Mouse (Mus musculus): ENCODE measurements at regions not wholly inside any gene's neighbourhood (a gene's known extent, or its start where the extent isn't known, plus 50 kb on each side); places are given as distances from the start of the nearest gene placed in this dataset.

DNA sequence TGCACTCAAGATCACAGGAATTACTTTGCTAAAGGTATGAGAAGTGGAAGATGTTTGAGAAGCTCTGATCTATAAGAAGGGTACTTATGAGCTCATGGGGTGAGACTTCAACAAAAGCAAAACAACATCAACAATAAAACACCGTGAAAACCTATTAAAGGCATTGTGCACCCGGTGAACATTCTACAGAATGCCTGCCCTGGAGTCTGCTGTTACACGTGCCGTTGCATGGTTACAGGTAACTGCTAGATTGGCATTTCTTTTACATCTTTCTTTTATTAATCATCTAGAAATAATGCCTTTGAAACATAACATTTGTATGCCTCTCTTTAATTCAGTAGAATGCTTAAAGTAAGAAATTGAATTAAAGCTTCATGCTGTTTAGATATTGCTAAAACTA, 661.0 kb downstream of the Pcdh18 start:
- DNase-seq (ENCODE audit: low read depth, low spot score): no peak

DNA sequence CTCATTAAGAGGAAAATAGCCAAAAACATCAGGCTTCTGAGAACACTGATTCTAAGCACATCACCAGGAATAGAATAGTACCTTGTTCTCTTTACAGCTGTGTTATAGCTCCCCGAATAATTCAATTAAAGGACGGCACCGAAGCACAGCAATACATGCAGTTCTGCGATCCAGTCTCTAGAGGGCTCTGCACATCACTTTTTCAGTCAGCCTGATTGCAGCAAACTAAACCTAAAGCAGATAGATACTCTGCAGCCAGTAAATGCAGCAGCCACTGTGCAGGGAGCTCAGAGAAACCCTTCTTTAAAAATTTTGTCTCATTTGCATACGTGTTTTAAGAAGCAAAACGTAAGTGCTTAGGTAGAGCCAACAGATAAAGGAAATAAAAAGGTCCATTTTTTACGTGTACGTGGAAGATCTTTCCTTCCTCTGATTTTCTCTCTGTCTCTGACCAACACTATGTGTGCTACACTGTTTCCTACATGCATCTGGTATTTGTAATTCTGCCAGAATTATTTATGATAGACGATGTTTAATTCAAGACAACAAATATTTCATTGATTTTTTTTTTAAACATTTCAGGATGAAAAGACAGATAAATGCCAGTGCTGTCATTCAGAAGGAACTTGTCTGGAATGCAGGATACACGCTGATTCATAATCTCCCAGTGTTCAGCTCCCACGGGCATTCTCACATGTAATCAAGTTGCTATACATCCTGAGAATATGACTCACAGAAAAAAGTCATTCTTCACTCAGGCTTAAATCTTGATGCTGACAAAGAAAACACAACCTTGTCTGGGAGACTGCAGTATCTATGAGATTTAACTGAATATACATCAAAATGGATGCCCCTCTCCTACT, 663.1 kb downstream of the Pcdh18 start:
- DNase-seq (ENCODE audit: low read depth, low spot score): peak; percentile 53

DNA sequence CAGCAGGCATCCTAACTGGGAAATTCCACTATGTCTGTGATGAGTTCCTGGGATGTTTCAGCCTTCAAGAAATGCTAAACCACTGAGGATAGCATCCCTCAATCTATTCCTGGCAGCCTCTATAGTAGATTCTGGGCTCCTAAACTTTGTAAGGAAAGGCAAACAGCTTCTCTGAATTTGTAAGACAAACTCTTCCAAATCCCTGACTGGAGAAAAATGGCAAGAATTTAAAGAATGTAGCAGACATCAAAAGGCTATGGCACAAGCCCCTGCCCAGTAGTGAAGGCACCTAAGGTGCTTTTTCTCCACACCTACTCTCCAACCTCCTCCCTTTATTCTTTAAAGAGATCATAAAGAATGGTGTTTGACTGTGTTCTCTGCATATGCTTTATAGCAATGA, 688.3 kb downstream of the Pcdh18 start:
- DNase-seq (ENCODE audit: low read depth, low spot score): peak; percentile 39

DNA sequence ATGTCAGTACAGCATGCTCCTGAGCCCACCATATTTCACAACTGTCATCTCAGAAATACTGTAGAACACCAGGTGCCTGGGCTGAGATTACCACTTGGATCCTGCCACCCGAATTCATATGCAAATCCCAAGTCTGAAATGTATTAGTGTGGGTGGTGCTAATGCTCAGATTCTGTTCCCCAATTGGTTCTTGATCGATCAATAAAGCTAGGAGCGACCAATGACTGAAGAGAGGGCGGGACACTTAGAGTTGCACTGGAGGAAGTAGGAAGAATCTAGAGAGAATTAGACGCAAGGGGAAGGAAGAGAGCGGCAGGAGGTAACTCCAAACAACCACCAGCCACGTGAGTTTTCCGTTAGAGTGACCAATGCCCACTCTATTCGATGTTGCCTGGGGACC, 695.0 kb downstream of the Pcdh18 start:
- peak; percentile 48 for DNase-seq (ENCODE audit: low read depth, low spot score)

DNA sequence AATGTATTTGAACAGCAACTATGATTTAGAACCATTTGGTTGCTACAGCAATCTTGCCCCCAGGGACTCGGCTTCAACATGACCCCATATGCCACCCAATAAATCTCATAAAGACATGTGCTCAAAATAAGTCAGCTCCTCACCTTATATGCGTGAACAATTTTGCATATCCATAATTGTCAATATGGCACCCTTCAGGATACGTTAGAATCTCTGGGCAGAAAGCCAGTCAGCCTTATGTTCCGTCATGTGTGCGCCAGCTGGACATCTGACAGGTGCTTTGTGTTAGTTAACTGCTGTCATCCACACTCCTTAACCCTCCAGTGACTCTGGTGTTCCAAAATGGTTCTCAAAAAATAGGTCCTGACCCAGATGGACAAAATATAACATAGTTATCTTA, 724.1 kb downstream of the Pcdh18 start:
- DNase-seq (ENCODE audit: low read depth, low spot score): no peak

DNA sequence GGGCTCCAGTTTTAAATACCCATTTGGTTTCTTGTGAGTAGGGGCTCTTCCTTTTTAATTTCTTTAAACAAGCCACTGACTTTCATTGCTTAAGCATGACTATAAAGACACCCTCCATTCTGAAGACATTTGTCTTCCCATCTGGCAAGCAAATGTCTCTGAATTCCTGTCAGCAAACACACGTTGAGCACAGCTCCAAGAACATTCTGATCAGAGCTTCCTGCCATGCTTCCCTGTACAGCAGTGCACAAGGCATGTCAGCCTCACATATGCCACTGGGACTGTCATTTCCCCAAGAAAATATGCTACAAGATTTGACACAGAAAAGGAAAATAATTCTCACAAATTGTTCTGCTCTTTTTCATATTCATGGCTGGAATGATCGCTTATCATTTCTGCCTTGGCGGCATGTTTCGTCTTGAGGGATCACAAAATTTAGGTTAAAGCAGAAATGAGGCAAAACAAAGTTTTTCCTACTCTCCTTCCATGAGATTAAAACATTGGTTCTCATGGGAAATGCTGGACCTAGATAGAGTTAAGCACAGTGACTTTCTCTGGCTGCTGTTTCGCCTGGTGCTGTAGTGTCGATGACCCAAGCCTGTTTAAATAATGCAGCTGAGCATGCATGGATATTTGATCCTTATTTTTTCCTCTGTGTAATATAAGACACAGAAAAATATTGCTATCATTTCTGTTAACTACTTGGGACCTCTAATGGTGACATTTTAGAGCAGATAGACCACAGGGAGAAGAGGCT, 747.7 kb downstream of the Pcdh18 start:
- DNase-seq (ENCODE audit: low read depth, low spot score): no peak

All from ES-CJ7 (cell line).